Mouse (Mus musculus): ENCODE results near the gene Fscn1.

- TF ChIP-seq CTCF (IDR thresholded peaks at IDR 0.05; ENCODE audit: control insufficient read depth, insufficient read depth, insufficient replicate concordance, low read depth, low read length) (no peak), POLR2A (IDR thresholded peaks at IDR 0.05; ENCODE audit: control insufficient read depth, low read depth, low read length) (no peak)
Observed at GRCm38 (mm10) chr5:142989167-142989566, 29.0 kb downstream of the Fscn1 start.
